9 mouse cellular contexts compared by ENCODE assay signal in the genomic region with DNA sequence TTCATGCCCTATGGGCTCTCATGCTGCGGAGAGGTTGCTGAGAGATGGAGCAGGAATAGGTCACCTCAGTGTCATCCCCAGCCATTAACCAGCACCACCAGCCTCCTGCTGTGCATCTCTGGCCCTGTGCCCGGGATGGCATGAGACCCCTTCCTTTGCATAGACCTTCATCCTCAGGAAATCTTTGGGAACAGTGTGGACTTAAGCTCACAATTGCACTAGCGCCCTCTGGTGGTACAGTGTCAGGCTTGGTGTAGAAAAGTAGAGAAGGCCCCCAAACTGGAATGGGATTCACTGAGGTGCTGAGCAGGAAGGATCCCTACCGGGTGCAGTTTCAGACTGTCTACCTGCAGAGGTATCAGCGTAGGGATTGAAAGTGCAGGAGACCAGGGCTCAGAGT.
DNase-seq lines count a peak whose midpoint lies in the region; ATAC-seq and TF ChIP-seq lines count a peak whose summit lies in the region.
"Had no signal": no experiment of that assay in that cellular context is flagged by ENCODE, and none has a peak within 500 bp of the region (broad histone marks: within the 10 kb centered on the region; RNA-seq: fewer than 3 reads in every experiment).

No protein-coding gene starts in this region.

- H3K9me3 ChIP-seq in lung, postnatal 0 days (ENCODE audit: low read length), result no peaks in the 10 kb centered on the region
- H3K9me3 ChIP-seq: limb, embryonic 12.5 days had no signal

- intact Hi-C loops in heart, postnatal 10 days (cut with DNase I), result no loop called here

- no peak overlapping the region for H3K4me2 ChIP-seq in lung, postnatal 0 days (replicated peaks; ENCODE audit: low read depth, low read length)
- H3K4me2 ChIP-seq: limb, embryonic 12.5 days had no signal

- no peak overlapping the region for H3K4me3 ChIP-seq in lung, postnatal 0 days (ENCODE audit: low read depth, low read length)
- H3K4me3 ChIP-seq: limb, embryonic 12.5 days had no signal

- no peaks in the 10 kb centered on the region for H3K27me3 ChIP-seq in lung, postnatal 0 days (replicated peaks; ENCODE audit: insufficient read depth, low read length)

- no peaks in the 10 kb centered on the region for H3K36me3 ChIP-seq in lung, postnatal 0 days (ENCODE audit: insufficient read depth, low read length)
- H3K36me3 ChIP-seq: limb, embryonic 12.5 days had no signal

- peak; percentile 86 for TF ChIP-seq CTCF in lung, postnatal 0 days (IDR thresholded peaks at IDR 0.05)

- no peak for TF ChIP-seq EP300 in lung, postnatal 0 days (IDR thresholded peaks at IDR 0.05)

- ATAC-seq in CD4-positive, CD25-positive, alpha-beta regulatory T cell, adult 4 months, result no peak
- ATAC-seq in common myeloid progenitor, adult 5-6 weeks (replicated peaks; ENCODE audit: low read depth, poor library complexity, severe bottlenecking), result peak; percentile 60; the same call in 1 of the 2 replicates
- ATAC-seq in lung, postnatal 0 days, result no peak; the same call in 1 of the 2 replicates

- no peak overlapping the region for H3K9ac ChIP-seq in lung, postnatal 0 days (replicated peaks; ENCODE audit: low read depth)
- H3K9ac ChIP-seq: limb, embryonic 12.5 days had no signal

- DNase-seq in CD4-positive, CD25-positive, alpha-beta regulatory T cell, adult 2 months (ENCODE audit: low read depth, low spot score), result peak; percentile 75
- DNase-seq in adrenal gland, adult (ENCODE audit: inconsistent age in 2 of 2, low spot score in 1 of 2), result peak; percentile 43 to 82
- peak; percentile 35 to 71 for DNase-seq in heart, postnatal 10 days
- peak; percentile 59 for DNase-seq in layer of hippocampus, adult 9-10 months (ENCODE audit: low spot score)
- DNase-seq in lung, postnatal 0 days (ENCODE audit: low spot score), result peak; percentile 75
- DNase-seq in right cerebral cortex, postnatal 4 days, result peak; percentile 83

- H3K27ac ChIP-seq in lung, postnatal 0 days (ENCODE audit: low read length), result no peak overlapping the region
- H3K27ac ChIP-seq: limb, embryonic 12.5 days had no signal

- WGBS in lung, postnatal 0 days, result 44% methylated on average over 5 of the region's 5 CpGs

- H3K4me1 ChIP-seq in lung, postnatal 0 days (ENCODE audit: insufficient read depth, low read depth, low read length), result no peaks in the 10 kb centered on the region
